Mouse (Mus musculus) midbrain, postnatal 0 days (tissue): ENCODE measurements around the gene Elavl1. TPM values are rescaled to one million over a fixed set of nuclear protein-coding genes. Genes with fewer than 3 reads are reported as not detected.
"Not testable (repeated sequence)": the region's sequence is repeated elsewhere in the genome, so short reads cannot be mapped to it uniquely, and the experiment has no call there.

Experiments
- ATAC-seq: fragments of 200-750 bp; cut with Nextera tagmentation; 2 replicates; pipeline ENCODE4 v1.8.0; 2017; ENCODE audit warnings: moderate number of reproducible peaks, mild to moderate bottlenecking, moderate TSS enrichment, moderate library complexity; ENCODE audit not compliant: low FRiP score
- DNase-seq: peaks from one replicate; pipeline ENCODE4 v3.0.0-alpha.2; 2015; ENCODE audit warnings: low spot score
- H3K27ac ChIP-seq: fragments of 300-500 bp; sonication (generic); 2 replicates; pipeline ENCODE4 v1.5.1; 2014; ENCODE audit warnings: low read depth, mild to moderate bottlenecking, low read length, mixed read lengths
- H3K27me3 ChIP-seq: fragments of 300-500 bp; sonication (generic); 2 replicates; pipeline ENCODE4 v1.6.1; 2014; ENCODE audit warnings: low read length, control low read depth, mixed read lengths; ENCODE audit not compliant: insufficient read depth
- H3K36me3 ChIP-seq: fragments of 300-500 bp; sonication (generic); 2 replicates; pipeline ENCODE4 v1.6.1; 2014; ENCODE audit warnings: low read length, control low read depth, mixed read lengths; ENCODE audit not compliant: insufficient read depth
- H3K4me1 ChIP-seq: fragments of 300-500 bp; sonication (generic); 2 replicates; pipeline ENCODE4 v1.6.1; 2014; ENCODE audit warnings: mild to moderate bottlenecking, control low read depth, antibody characterized with exemption, low read length, mixed read lengths; ENCODE audit not compliant: insufficient read depth
- H3K4me2 ChIP-seq: fragments of 300-500 bp; sonication (generic); 2 replicates; pipeline ENCODE4 v1.6.1; 2014; ENCODE audit warnings: low read depth, mild to moderate bottlenecking, low read length, mixed read lengths; ENCODE audit not compliant: poor library complexity, severe bottlenecking
- H3K4me3 ChIP-seq: fragments of 300-500 bp; sonication (generic); 2 replicates; pipeline ENCODE4 v1.5.1; 2014; ENCODE audit warnings: low read depth, mild to moderate bottlenecking, low read length, moderate library complexity
- H3K9ac ChIP-seq: fragments of 300-500 bp; sonication (generic); replicated peaks from 2 replicates; pipeline ENCODE4 v1.6.1; 2014; ENCODE audit warnings: mild to moderate bottlenecking, low read length, moderate library complexity, mixed read lengths; ENCODE audit not compliant: poor library complexity, severe bottlenecking
- H3K9me3 ChIP-seq: fragments of 300-500 bp; sonication (generic); 2 replicates; pipeline ENCODE4 v1.6.1; 2016; ENCODE audit warnings: low read length, control low read depth
- CTCF ChIP-seq: IDR thresholded peaks from 2 replicates; pipeline ENCODE4 v1.5.1; 2016; ENCODE audit warnings: antibody characterized with exemption, mild to moderate bottlenecking
- WGBS: fragments of 180-500 bp; shearing (Covaris S2); extraction: QIAGEN DNeasy Blood & Tissue Kit; methylation state at CpG from one replicate; pipeline ENCODE4 v1.1.7; 2014; 5-methylcytosine and 5-hydroxymethylcytosine counted together
- polyA plus RNA-seq: library from polyadenylated mRNA; unstranded; fragments of >200 nt; fragmentation: Nextera tagmentation; extraction: Ambion mirVana; gene quantifications from 2 replicates; pipeline ENCODE4 v1.2.1, GENCODE M21; 2015
- total RNA-seq: library from RNA; depleted of rRNA; stranded (reverse); fragments of >200 nt; gene quantifications from 2 replicates; pipeline ENCODE4 v1.2.3, GENCODE M21; 2014

Elavl1 gene
- total and polyA plus RNA-seq, 2 experiments from 2014 or later: 54.3 to 70.6 TPM

- no peak for TF ChIP-seq CTCF
- ATAC-seq: no peak
- Histone ChIP-seq H3K27me3 (no peaks in the 10 kb centered on the region), H3K4me2 (no peak overlapping the region), H3K9ac (0 out of 2 replicates have a peak overlapping the region, but pooled peaks have one; percentile 78), H3K4me1 (peaks cover 10% of the 10 kb centered on the region), H3K27ac (peak overlapping the region; percentile 95), H3K4me3 (no peak overlapping the region), H3K36me3 (peaks cover 52% of the 10 kb centered on the region), H3K9me3 (no peaks in the 10 kb centered on the region)
- DNase-seq: no peak
- WGBS: 85% methylated on average over 4 of the region's 4 CpGs
Observed at GRCm38 (mm10) chr8:4259805-4260170, 65.4 kb downstream of the Elavl1 start.

- Histone ChIP-seq H3K4me3 (peak within 1 kb of the TSS; percentile 76), H3K36me3 (peaks cover 54% of the 10 kb centered on the region), H3K9me3 (no peaks in the 10 kb centered on the region), H3K27ac (peak within 1 kb of the TSS; percentile 95), H3K27me3 (no peaks in the 10 kb centered on the region), H3K4me2 (peak within 1 kb of the TSS; percentile 77), H3K9ac (peak within 1 kb of the TSS; percentile 78), H3K4me1 (peaks cover 10% of the 10 kb centered on the region)
- no peak for TF ChIP-seq CTCF
- DNase-seq: peak; percentile 95
- ATAC-seq: peak; percentile 89
- WGBS: 9% methylated on average over 21 of the region's 33 CpGs
Observed at GRCm38 (mm10) chr8:4259125-4259804, 65.9 kb downstream of the Elavl1 start, which contains the start of gene Ctxn1. Gene Ctxn1, minus strand, starts transcription at chr8:4259274.

- peaks cover 49% of the 10 kb centered on the region for H3K36me3 ChIP-seq
- peak overlapping the region; percentile 95 for H3K27ac ChIP-seq
- 1% methylated on average over 30 of the region's 32 CpGs for WGBS
- H3K4me3 ChIP-seq: peak overlapping the region; percentile 76
- no peak for DNase-seq
- no peak for TF ChIP-seq CTCF
- ATAC-seq: peak; percentile 70
- H3K4me2 ChIP-seq: peak overlapping the region; percentile 77
- no peaks in the 10 kb centered on the region for H3K27me3 ChIP-seq
- peak overlapping the region; percentile 78 for H3K9ac ChIP-seq
- H3K9me3 ChIP-seq: no peaks in the 10 kb centered on the region
- H3K4me1 ChIP-seq: peaks cover 10% of the 10 kb centered on the region
Observed at GRCm38 (mm10) chr8:4258678-4259077, 66.5 kb downstream of the Elavl1 start.

GRCm38 (mm10) chr8:4258233-4258632 lies 67.0 kb downstream of the Elavl1 start:
- TF ChIP-seq CTCF: peak; percentile 91
- Histone ChIP-seq H3K27ac (peak overlapping the region; percentile 95), H3K27me3 (no peaks in the 10 kb centered on the region), H3K4me1 (peaks cover 10% of the 10 kb centered on the region), H3K4me3 (peak overlapping the region; percentile 76), H3K36me3 (peaks cover 46% of the 10 kb centered on the region), H3K9me3 (no peaks in the 10 kb centered on the region), H3K9ac (peak overlapping the region; percentile 78), H3K4me2 (peak overlapping the region; percentile 77)
- peak; percentile 77 for ATAC-seq
- DNase-seq: peak; percentile 81
- 2% methylated on average over 35 of the region's 35 CpGs for WGBS

GRCm38 (mm10) chr8:4257350-4257749 lies 67.9 kb downstream of the Elavl1 start:
- H3K36me3 ChIP-seq: peaks cover 41% of the 10 kb centered on the region
- ATAC-seq (no peak), DNase-seq (no peak)
- H3K9me3 ChIP-seq: no peaks in the 10 kb centered on the region
- peak overlapping the region; percentile 76 for H3K4me3 ChIP-seq
- H3K27ac ChIP-seq: peak overlapping the region; percentile 39; the same call in 1 of the 2 replicates
- 50% methylated on average over 4 of the region's 4 CpGs for WGBS
- peak overlapping the region; percentile 77 for H3K4me2 ChIP-seq
- H3K9ac ChIP-seq: peak overlapping the region; percentile 78
- peaks cover 10% of the 10 kb centered on the region for H3K4me1 ChIP-seq
- H3K27me3 ChIP-seq: no peaks in the 10 kb centered on the region
- TF ChIP-seq CTCF: no peak

GRCm38 (mm10) chr8:4256911-4257310 lies 68.3 kb downstream of the Elavl1 start:
- no peak for ATAC-seq
- no peaks in the 10 kb centered on the region for H3K9me3 ChIP-seq
- H3K27ac ChIP-seq: peak overlapping the region; percentile 39; the same call in 1 of the 2 replicates
- 40% methylated on average over 4 of the region's 4 CpGs for WGBS
- H3K27me3 ChIP-seq: no peaks in the 10 kb centered on the region
- DNase-seq: peak; percentile 47
- peaks cover 10% of the 10 kb centered on the region for H3K4me1 ChIP-seq
- H3K9ac ChIP-seq: peak overlapping the region; percentile 78; the same call in 1 of the 2 replicates
- no peak overlapping the region for H3K4me3 ChIP-seq
- TF ChIP-seq CTCF: no peak
- peak overlapping the region; percentile 77; the same call in 1 of the 2 replicates for H3K4me2 ChIP-seq
- peaks cover 38% of the 10 kb centered on the region for H3K36me3 ChIP-seq

- H3K27ac ChIP-seq, H3K9ac ChIP-seq, H3K27me3 ChIP-seq, H3K4me2 ChIP-seq, H3K9me3 ChIP-seq, DNase-seq, ATAC-seq, H3K4me3 ChIP-seq: not testable (repeated sequence)
- Histone ChIP-seq H3K4me1 (peaks cover 10% of the 10 kb centered on the region), H3K36me3 (peaks cover 29% of the 10 kb centered on the region)
- WGBS: 90% methylated on average over 7 of the region's 7 CpGs
Observed at GRCm38 (mm10) chr8:4255471-4255870, 69.7 kb downstream of the Elavl1 start.
